Mouse (Mus musculus) embryonic stem cell, embryonic (primary cell): ENCODE results near the gene AC134908.4.

Source experiments
- CTCF ChIA-PET, 4 experiments: fragments of 300-600 bp in 2 of 4; fragments of 350-600 bp in 2 of 4; sonication (Branson Sonifier 250); formaldehyde crosslinking; loops; one replicate each; lab custom pipeline; 2022; ENCODE audit warnings: inconsistent platforms in 2 of 4; lab: Charles Lee
- POLR2A ChIA-PET, 4 experiments: fragments of 300-600 bp in 2 of 4; fragments of 350-600 bp in 2 of 4; sonication (Branson Sonifier 250); formaldehyde crosslinking; loops; one replicate each; lab custom pipeline; 2022; ENCODE audit warnings: antibody characterized with exemption in 4 of 4, inconsistent platforms in 1 of 4; lab: Charles Lee

The AC134908.4 gene

DNA sequence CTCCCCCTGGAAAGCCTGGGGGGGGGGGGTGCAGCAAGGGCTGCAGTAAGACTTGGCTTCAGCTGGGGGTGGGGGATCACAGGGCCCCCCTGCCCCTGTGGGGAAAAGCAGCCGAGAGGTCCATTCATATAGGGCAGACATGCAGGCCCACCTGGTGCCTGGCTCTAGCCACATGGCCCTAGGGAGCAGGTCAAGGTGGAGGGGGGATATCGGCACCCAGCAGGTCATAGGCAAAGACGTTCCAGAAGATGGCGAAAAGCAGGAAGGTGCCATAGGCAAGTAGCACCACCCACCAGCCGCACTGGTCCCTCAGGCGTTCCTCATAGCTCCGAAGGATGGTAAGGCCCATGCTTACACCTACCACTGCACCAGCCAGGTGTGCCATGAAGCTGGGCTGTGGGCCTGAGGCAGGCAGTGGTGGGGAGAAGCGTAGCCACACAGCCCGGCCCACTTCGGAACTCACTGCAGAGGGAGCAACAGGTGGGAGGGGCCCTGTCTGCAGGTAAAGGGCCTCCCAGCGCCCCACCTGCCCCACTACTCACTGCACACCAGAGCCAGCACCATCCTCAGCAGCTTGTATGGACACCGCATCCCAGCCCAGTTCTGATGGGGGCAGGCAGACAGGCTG, 39.2 kb upstream of the AC134908.4 start:
- ChIA-PET CTCF (interaction anchor here in 1 of 4 experiments (1.2 to 1.4 kb wide), 2 partner anchors 34 to 111 kb away, joined by 3 read pairs; no protein-coding TSS in a partner anchor), POLR2A (interaction anchor here in 2 of 4 experiments (0.7 to 9.2 kb wide), 16 partner anchors 10 to 398 kb away, joined by 3 to 114 read pairs (median 19); partner anchors contain the start of genes Mcrip2 (in 2 of the 2), Rhot2 (in 2 of the 2), Wdr24 (in 2 of the 2) and Gm20683 (in 1 of the 2))

DNA sequence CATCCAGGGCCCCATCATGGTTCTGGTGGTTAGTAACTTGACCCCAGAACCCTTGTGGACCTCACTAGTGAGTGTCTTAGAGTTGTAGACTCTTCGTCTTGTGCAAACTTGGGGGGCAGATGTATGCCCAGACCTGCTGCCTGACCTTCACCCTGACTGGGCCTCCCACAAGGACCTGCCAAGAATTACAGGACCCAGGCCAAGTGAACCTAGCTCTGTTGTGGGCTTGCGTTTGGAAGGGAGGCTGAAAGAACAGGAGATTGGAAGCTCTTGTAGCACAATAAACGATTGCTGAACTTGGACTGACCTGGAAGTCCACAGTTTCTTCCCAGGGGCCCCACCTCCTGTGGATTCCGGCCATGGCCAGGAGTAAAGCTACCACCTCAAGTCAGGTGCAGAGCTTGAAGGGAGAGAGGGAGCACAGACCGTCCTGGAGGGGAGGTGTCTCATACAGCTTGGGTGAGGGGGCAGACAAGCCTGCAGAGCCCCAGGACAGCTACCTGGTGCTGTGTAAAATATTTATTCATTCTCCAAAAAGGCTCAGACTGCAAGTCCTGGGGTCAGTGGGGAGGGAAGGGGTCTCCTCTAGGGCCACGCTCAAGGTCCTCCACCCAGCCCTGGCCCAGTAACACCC, 38.6 kb upstream of the AC134908.4 start:
- CTCF ChIA-PET: interaction anchor here in 3 of 4 experiments (1.0 to 2.1 kb wide), 7 partner anchors 10 to 266 kb away, joined by 3 to 7 read pairs (median 5); partner anchors contain the start of gene Rhot2 (in 2 of the 3)
- POLR2A ChIA-PET: interaction anchor here in 3 of 4 experiments (0.7 to 9.2 kb wide), 60 partner anchors 8 to 1098 kb away, joined by 3 to 114 read pairs (median 8); partner anchors contain the start of genes Mcrip2 (in 3 of the 3), Rhot2 (in 3 of the 3), Wdr24 (in 3 of the 3) and Wdr90 (in 3 of the 3)

DNA sequence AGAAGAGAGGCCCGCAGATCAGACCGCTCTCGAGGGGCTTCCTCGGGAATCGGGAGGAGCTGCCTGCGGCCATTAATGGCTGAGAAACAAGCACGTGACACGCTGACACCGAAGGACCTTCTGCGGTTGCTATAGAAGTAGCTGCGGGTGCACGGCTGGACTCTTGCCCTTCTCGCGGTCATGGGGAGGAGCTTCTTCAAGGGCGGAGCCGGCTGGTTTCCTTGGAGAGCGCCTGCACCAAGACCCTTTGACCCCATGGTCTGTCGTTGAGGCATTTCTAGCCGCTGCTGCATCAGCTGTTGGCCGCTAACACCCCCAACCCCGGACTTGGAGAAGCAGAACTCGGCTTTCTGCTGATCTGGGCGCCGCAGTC, 37.8 kb upstream of the AC134908.4 start, which contains the start of gene Stub1:
TSS of gene Stub1 (minus strand) at position 114 of the 373 bp plus-strand sequence.
- ChIA-PET POLR2A (interaction anchor here (0.5 to 9.2 kb wide), 128 partner anchors 8 to 1354 kb away, joined by 3 to 114 read pairs (median 5); partner anchors contain the start of genes Chtf18 (in 4 of the 4), Rpusd1 (in 4 of the 4), Gm20683 (in 3 of the 4) and Mcrip2 (in 3 of the 4)), CTCF (interaction anchor here (0.6 to 2.1 kb wide), 24 partner anchors 9 to 410 kb away, joined by 3 to 11 read pairs (median 4); partner anchors contain the start of genes Rhot2 (in 3 of the 4), Wdr24 (in 2 of the 4), Chtf18 (in 1 of the 4) and Fam234a (in 1 of the 4))

DNA sequence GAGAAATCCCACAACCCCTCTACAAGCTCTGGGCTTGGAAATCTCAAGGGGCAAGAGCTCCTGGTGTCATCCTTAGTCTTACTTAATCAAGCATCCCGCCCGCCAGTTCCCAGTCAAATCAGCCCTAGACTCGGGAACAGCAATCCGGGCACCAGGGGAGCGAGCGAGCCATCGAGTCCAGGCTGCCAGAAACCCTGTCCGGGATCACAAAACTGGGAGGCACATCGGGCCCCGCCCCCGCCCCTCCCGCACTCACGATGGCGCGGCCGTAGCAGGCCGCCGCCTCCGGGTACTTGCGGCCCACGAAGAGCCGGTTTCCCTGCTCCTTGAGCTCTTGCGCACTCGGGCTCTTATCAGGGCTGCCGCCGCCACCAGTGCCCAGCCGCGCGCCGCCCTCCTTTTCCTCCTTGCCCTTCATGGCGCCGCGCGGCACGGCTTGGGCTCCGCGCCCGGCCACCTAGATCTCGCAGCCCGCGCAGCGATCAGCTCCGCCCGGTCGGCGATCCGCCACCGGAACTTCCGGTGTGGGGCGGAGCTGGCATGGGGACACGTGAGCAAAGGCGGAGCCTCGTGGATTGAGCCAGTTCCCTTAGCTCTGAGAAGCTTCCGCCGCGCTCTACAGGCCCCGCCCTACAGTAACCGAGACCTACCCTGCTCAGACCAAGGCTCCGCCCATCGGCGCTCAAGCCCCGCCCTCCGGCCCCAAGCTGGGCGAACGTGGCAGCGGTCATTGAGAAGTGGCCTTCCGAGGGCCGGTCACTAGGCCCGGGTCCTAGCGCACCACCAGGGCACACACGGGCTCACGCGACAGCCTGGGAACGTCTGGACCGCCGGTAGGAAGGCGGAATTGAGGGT, 37.2 kb upstream of the AC134908.4 start:
- ChIA-PET CTCF (interaction anchor here (0.6 to 2.1 kb wide), 27 partner anchors 9 to 885 kb away, joined by 3 to 11 read pairs (median 4); partner anchors contain the start of genes Rhot2 (in 3 of the 4), Wdr24 (in 2 of the 4), Chtf18 (in 1 of the 4) and Fam234a (in 1 of the 4)), POLR2A (interaction anchor here (0.5 to 9.2 kb wide), 142 partner anchors 9 to 1354 kb away, joined by 3 to 114 read pairs (median 5); partner anchors contain the start of genes Chtf18 (in 4 of the 4), Rpusd1 (in 4 of the 4), Gm20683 (in 3 of the 4) and Mcrip2 (in 3 of the 4))

DNA sequence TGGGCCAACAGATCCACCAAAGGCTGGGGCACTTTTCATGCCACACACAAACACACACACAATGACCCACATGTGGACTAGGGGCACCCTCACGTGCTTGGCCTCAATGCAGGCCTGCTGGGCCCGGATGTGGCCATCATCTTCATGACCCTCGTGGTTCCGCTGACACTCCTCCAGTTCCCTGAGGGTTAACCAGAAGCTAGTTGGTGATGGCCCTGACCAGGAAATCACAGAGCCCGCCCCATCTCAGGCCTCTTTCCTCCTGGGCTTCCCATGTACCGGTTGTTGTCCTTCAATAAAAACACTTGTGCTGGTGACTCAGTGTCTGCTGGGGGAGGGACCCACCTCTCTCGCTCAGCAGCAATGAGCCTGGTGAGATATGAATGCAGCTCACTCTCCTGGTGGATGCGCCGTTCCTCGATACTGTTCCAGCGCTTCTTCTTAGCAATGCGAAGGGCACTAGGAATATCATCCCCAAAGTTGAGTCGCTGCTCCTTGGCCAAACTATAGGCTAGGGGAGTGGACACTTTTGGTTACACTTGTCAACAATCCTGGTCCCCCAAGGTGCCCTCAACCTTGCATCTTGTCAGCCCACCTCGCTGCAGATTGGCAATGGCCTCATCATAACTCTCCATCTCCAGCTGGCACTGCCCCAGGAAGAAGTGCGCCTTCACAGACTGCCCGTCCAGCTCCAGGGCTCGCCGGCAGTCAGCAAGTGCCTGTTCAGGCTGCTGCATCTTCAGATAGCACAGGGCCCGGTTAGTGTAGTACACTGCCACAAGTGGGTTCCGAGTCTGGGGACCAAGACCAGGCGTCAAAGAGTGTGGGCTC, 36.2 kb upstream of the AC134908.4 start:
- CTCF ChIA-PET: interaction anchor here (0.6 to 2.1 kb wide), 10 partner anchors 8 to 437 kb away, joined by 3 to 11 read pairs (median 5); partner anchors contain the start of genes Chtf18 (in 1 of the 4), Narfl (in 1 of the 4), Rpusd1 (in 1 of the 4) and Wdr24 (in 1 of the 4)
- POLR2A ChIA-PET: interaction anchor here (0.5 to 9.2 kb wide), 55 partner anchors 8 to 1304 kb away, joined by 3 to 114 read pairs (median 8); partner anchors contain the start of genes Gm20683 (in 3 of the 4), Wdr24 (in 3 of the 4), Chtf18 (in 2 of the 4) and Fbxl16 (in 2 of the 4)

DNA sequence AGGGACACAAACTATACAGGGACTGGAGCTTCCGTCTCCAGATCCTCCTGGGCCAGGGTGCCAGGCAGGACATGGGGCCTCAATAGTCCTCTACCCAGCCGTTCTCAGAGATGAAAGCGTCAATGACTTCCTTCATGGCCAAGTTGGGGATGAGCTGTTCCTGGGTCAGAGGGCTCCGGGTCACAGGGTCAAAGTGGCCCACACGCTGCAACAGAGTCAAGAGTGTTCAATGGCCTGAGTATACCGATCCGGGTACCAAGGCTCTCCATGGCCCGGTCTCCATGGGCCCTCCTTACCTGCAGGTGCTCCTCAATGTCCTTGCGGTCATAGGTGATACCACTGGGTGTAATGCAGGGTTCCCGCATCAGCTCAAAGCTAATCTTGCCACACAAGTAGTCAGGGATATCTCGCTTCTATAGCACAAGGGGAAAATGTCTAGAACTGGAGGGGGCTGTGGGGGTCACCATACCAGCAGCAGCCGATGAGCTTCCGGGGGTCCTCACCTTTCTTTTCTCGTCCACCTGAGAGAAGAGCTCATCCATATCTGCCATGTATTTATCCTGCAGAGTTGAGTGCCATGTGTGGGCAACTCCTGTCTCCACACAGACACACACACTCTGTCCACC, 35.5 kb upstream of the AC134908.4 start:
- ChIA-PET CTCF (interaction anchor here in 1 of 4 experiments (1.2 kb wide), 1 partner anchor 179 kb away, joined by 4 read pairs; no protein-coding TSS in a partner anchor), POLR2A (interaction anchor here (0.5 to 9.2 kb wide), 15 partner anchors 7 to 1108 kb away, joined by 3 to 114 read pairs (median 22); partner anchors contain the start of genes Gm20683 (in 3 of the 4), Rhot2 (in 2 of the 4), AC134908.4 (in 1 of the 4) and Chtf18 (in 1 of the 4))

DNA sequence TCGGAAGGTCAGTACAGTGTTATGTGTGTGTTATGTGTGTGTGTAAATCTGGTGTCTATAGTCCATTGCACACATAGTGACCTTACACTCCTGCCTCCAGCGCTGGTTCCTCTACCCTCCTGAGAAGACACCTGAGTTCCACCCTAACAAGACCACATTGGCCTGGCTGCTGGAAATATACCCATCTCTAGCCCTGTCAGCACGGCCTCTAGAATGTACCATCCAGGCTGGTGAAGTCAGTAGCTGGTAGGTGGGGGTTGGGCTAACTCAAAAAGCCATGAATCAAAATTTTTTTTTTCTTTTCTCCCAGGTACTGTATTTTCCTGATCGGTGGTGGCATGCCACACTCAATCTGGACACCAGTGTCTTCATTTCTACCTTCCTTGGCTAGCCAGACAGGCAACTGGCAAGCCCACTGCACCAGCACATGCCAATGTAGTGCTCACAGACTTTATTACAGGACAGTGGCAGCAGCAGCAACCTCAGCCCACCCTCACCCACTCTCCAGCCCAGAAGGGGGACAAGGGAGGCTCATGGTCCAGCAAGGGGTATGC, 34.8 kb upstream of the AC134908.4 start:
- CTCF ChIA-PET: interaction anchor here in 1 of 4 experiments (1.2 kb wide), 1 partner anchor 179 kb away, joined by 4 read pairs; no protein-coding TSS in a partner anchor

DNA sequence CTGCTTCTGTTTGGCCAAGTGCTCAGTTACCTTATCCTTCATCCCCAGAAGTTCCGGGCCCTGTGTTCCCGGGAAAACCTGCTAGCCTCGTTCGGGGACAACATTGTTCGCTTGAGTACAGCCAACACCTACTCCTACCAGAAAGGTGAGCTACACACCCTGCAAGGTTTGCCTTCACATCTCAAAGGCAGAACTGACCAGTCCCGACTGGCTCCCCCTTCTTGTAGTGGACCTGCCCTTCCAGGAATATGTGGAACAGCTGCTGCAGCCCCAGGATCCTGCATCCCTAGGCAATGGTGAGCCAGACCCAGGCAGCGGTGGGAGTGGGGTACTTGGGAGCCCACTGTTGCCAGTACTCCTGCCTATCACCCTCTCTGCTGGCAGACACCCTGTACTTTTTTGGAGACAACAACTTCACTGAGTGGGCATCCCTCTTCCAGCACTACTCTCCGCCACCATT, 34.1 kb upstream of the AC134908.4 start:
- POLR2A ChIA-PET: interaction anchor here in 3 of 4 experiments (0.6 to 9.2 kb wide), 21 partner anchors 7 to 730 kb away, joined by 3 to 114 read pairs (median 5); partner anchors contain the start of genes Gm20683 (in 2 of the 3), Haghl (in 2 of the 3), Rhot2 (in 2 of the 3) and Capn15 (in 1 of the 3)
- CTCF ChIA-PET: interaction anchor here in 1 of 4 experiments (1.5 kb wide), 1 partner anchor 15 kb away, joined by 4 read pairs; the partner anchor contains the start of gene Rhot2

More for the DNA sequence above, 34.8 kb upstream of the AC134908.4 start:
- POLR2A ChIA-PET: interaction anchor here in 3 of 4 experiments (0.6 to 9.2 kb wide), 15 partner anchors 11 to 103 kb away, joined by 3 to 114 read pairs (median 7); partner anchors contain the start of genes Gm20683 (in 2 of the 3), Rhot2 (in 2 of the 3), Chtf18 (in 1 of the 3) and Haghl (in 1 of the 3)

DNA sequence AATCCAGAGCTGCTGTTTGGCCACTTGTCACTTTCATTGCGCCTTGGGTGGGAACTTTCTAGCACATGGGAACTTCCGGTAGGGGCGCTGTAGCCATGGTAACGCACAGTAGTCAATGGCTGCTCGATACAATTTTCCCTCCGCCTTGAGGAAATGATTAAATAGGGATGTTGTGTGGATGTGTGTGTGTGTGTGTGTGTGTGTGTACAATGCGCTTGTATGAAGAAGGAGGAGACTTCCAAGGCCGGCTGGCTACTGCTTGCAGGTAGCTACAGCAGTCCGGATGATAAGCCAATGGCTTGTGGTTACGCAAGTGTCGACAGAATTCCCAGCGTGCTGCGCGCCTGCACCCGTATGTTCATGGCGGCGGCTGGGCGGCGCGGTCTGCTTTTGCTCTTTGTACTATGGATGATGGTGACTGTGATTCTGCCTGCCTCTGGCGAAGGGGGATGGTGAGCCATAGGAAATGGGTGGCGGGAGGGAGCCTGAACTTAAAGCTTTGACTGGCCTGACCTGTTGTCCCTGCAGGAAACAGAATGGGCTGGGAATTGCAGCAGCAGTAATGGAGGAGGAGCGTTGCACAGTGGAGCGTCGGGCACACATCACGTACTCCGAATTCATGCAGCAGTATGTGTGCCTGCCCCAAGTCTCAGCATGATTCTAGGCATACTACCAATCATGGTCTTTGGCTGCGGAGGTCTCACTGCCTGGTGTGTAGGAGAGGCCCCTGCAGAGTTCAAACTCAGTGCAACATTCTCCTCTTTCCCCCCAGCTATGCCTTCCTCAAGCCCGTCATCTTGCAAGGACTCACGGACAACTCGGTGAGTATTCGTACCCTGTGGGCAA, 33.5 kb upstream of the AC134908.4 start, which contains the start of gene Jmjd8:
TSS of gene Jmjd8 (plus strand) at position 156 of the 846 bp plus-strand sequence.
- ChIA-PET POLR2A (interaction anchor here (0.6 to 9.2 kb wide), 42 partner anchors 8 to 1412 kb away, joined by 3 to 114 read pairs (median 5); partner anchors contain the start of genes Rhbdl1 (in 3 of the 4), Rpusd1 (in 3 of the 4), Chtf18 (in 2 of the 4) and Gm20683 (in 2 of the 4)), CTCF (interaction anchor here in 3 of 4 experiments (0.6 to 1.5 kb wide), 6 partner anchors 16 to 272 kb away, joined by 3 to 6 read pairs (median 4); partner anchors contain the start of genes Chtf18 (in 1 of the 3), Narfl (in 1 of the 3), Rhot2 (in 1 of the 3) and Rpusd1 (in 1 of the 3))

DNA sequence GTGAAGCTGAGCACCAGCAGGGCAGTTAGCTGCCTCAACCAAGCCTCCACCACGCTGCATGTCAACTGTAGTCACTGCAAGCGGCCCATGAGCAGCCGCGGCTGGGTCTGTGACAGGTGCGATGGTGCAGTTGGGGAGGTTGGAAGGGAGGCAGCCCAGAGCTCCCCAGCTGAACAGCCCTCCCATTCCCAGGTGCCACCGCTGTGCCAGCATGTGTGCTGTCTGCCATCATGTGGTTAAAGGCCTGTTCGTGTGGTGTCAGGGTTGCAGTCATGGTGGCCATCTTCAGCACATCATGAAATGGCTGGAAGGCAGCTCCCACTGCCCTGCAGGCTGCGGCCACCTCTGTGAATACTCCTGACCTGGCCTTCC, 32.8 kb upstream of the AC134908.4 start:
- POLR2A ChIA-PET: interaction anchor here (0.6 to 9.2 kb wide), 34 partner anchors 9 to 1412 kb away, joined by 3 to 114 read pairs (median 5); partner anchors contain the start of genes Rhbdl1 (in 3 of the 4), Gng13 (in 2 of the 4), Haghl (in 2 of the 4) and Rhot2 (in 2 of the 4)
- CTCF ChIA-PET: interaction anchor here in 3 of 4 experiments (0.6 to 1.5 kb wide), 7 partner anchors 16 to 295 kb away, joined by 3 to 6 read pairs (median 3); partner anchors contain the start of genes Chtf18 (in 1 of the 3), Mrpl28 (in 1 of the 3), Narfl (in 1 of the 3) and Rhot2 (in 1 of the 3)

DNA sequence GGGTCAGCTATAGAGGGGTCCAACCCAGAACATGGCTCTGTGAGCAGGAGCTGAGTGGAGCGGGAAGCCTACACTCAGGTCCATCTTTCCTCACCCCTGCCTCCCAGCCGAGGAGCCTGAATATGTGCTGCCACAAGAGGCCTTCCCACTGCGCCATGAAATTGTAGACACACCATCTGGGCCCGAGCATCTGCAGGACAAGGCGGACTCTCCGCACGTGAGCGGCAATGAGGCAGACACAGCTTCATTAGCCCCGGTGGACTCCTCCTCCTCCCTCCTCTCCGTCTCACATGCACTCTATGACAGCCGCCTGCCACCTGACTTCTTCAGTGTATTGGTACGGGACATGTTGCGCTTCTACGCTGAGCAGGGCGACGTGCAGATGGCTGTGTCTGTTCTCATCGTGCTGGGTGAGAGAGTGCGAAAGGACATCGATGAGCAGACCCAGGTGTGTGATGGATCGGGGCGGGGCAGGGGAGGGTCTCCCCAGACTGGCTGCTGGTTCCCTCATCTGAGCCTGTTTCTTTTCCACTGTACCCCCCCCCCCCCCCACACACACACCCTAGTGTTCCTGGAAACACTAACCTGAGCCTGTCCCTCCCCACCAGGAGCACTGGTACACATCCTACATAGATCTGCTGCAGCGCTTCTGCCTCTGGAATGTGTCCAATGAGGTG, 32.2 kb upstream of the AC134908.4 start:
- POLR2A ChIA-PET: interaction anchor here (0.6 to 9.2 kb wide), 28 partner anchors 8 to 1411 kb away, joined by 3 to 114 read pairs (median 4); partner anchors contain the start of genes Rhbdl1 (in 3 of the 4), Rpusd1 (in 2 of the 4), Capn15 (in 1 of the 4) and Chtf18 (in 1 of the 4)
- CTCF ChIA-PET: interaction anchor here in 2 of 4 experiments (0.6 kb wide), 3 partner anchors 28 to 296 kb away, joined by 3 to 6 read pairs (median 3); partner anchors contain the start of gene Mrpl28 (in 1 of the 2)

DNA sequence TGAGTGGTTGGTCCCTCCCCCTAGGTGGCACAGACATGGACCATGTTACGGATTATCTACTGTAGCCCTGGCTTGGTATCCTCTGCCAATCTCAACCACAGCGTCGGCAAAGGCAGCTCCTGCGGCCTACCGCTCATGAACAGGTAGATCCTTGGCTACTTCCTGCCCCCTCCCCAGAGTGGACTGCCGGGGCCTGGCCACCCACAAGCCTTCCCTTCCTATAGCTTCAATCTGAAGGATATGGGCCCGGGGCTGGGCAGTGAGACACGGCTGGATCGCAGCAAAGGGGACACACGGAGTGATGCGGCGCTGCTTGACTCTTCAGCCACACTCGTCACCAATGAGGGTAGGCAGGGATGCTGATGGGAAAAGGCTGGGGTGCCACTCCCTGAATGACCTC, 31.6 kb upstream of the AC134908.4 start:
- ChIA-PET CTCF (no interaction called here), POLR2A (interaction anchor here in 2 of 4 experiments (0.6 to 9.2 kb wide), 10 partner anchors 9 to 562 kb away, joined by 3 to 92 read pairs (median 3); partner anchors contain the start of genes Capn15 (in 1 of the 2), Rhbdl1 (in 1 of the 2) and Wfikkn1 (in 1 of the 2))
